Mouse (Mus musculus) lung, embryonic 14.5 days (tissue): ENCODE data around the gene Nfatc2ip. TPM values are rescaled to one million over a fixed set of nuclear protein-coding genes. Genes with fewer than 3 reads are reported as not detected.
"Not testable (repeated sequence)": the region's sequence is repeated elsewhere in the genome, so short reads cannot be mapped to it uniquely, and the experiment has no call there.

ENCODE experiments used
- ATAC-seq: fragments of 200-750 bp; cut with Nextera tagmentation; 2 replicates; pipeline ENCODE4 v1.8.0; 2017; ENCODE audit warnings: mild to moderate bottlenecking, moderate TSS enrichment, moderate library complexity; ENCODE audit not compliant: insufficient read depth
- DNase-seq: peaks from one replicate; pipeline ENCODE4 v3.0.0-alpha.2; 2015
- H3K27ac ChIP-seq: fragments of 300-500 bp; sonication (generic); 2 replicates; pipeline ENCODE4 v1.5.1; 2014; ENCODE audit warnings: low read depth, mild to moderate bottlenecking, moderate library complexity
- H3K27me3 ChIP-seq: fragments of 300-500 bp; sonication (generic); 2 replicates; pipeline ENCODE4 v1.6.1; 2014; ENCODE audit warnings: low read length, control low read depth; ENCODE audit not compliant: insufficient read depth
- H3K36me3 ChIP-seq: fragments of 300-500 bp; sonication (generic); 2 replicates; pipeline ENCODE4 v1.6.1; 2014; ENCODE audit warnings: control low read depth; ENCODE audit not compliant: insufficient read depth
- H3K4me1 ChIP-seq: fragments of 300-500 bp; sonication (generic); 2 replicates; pipeline ENCODE4 v1.6.1; 2014; ENCODE audit warnings: antibody characterized with exemption, control low read depth; ENCODE audit not compliant: insufficient read depth
- H3K4me2 ChIP-seq: fragments of 300-500 bp; sonication (generic); 2 replicates; pipeline ENCODE4 v1.6.1; 2014; ENCODE audit warnings: mild to moderate bottlenecking
- H3K4me3 ChIP-seq: fragments of 300-500 bp; sonication (generic); 2 replicates; pipeline ENCODE4 v1.5.1; 2014; ENCODE audit warnings: low read depth, low read length
- H3K9ac ChIP-seq: fragments of 300-500 bp; sonication (generic); 2 replicates; pipeline ENCODE4 v1.6.1; 2014
- H3K9me3 ChIP-seq: fragments of 300-500 bp; sonication (generic); 2 replicates; pipeline ENCODE4 v1.6.1; 2016; ENCODE audit warnings: low read depth, low read length, control low read depth
- CTCF ChIP-seq: IDR thresholded peaks from 2 replicates; pipeline ENCODE4 v1.5.1; 2016; ENCODE audit warnings: antibody characterized with exemption, low read depth
- WGBS: fragments of 180-500 bp; shearing (Covaris S2); extraction: QIAGEN DNeasy Blood & Tissue Kit; methylation state at CpG from one replicate; pipeline ENCODE4 v1.1.7; 2014; 5-methylcytosine and 5-hydroxymethylcytosine counted together
- polyA plus RNA-seq: library from polyadenylated mRNA; unstranded; fragments of >200 nt; fragmentation: Nextera tagmentation; extraction: Ambion mirVana; gene quantifications from 2 replicates; pipeline ENCODE4 v1.2.1, GENCODE M21; 2014

Nfatc2ip gene
- polyA plus RNA-seq, 1 experiment from 2014 or later = 4.3 TPM

- TF ChIP-seq CTCF = no peak
These were observed 12.1 kb upstream of the Nfatc2ip start for GRCm38 (mm10) chr7:126408686-126409085.

GRCm38 (mm10) chr7:126402518-126402917 lies 6.0 kb upstream of the Nfatc2ip start:
- ATAC-seq = not testable (repeated sequence)

More at GRCm38 (mm10) chr7:126408686-126409085, 12.1 kb upstream of the Nfatc2ip start:
- Histone ChIP-seq H3K9ac (no peak overlapping the region), H3K36me3 (no peaks in the 10 kb centered on the region), H3K9me3 (no peaks in the 10 kb centered on the region), H3K27ac (no peak overlapping the region), H3K27me3 (no peaks in the 10 kb centered on the region), H3K4me3 (no peak overlapping the region), H3K4me1 (no peaks in the 10 kb centered on the region), H3K4me2 (no peak overlapping the region)
- DNase-seq (no peak), ATAC-seq (no peak)
- 45% methylated on average over 2 of the region's 2 CpGs for WGBS

GRCm38 (mm10) chr7:126399548-126399947 lies 3.0 kb upstream of the Nfatc2ip start:
- no peak overlapping the region for H3K4me3 ChIP-seq
- H3K27me3 ChIP-seq = no peaks in the 10 kb centered on the region
- 0 out of 2 replicates have a peak, but pooled peaks cover 4% of the 10 kb centered on the region for H3K4me1 ChIP-seq
- H3K9ac ChIP-seq = no peak overlapping the region
- DNase-seq = peak; percentile 91
- no peaks in the 10 kb centered on the region for H3K36me3 ChIP-seq
- WGBS = 14% methylated on average over 5 of the region's 5 CpGs
- no peak for ATAC-seq
- TF ChIP-seq CTCF = peak; percentile 89
- no peaks in the 10 kb centered on the region for H3K9me3 ChIP-seq
- H3K27ac ChIP-seq = no peak overlapping the region
- no peak overlapping the region for H3K4me2 ChIP-seq

More at GRCm38 (mm10) chr7:126402518-126402917, 6.0 kb upstream of the Nfatc2ip start:
- DNase-seq, H3K4me1 ChIP-seq, H3K27me3 ChIP-seq, H3K9ac ChIP-seq, H3K4me2 ChIP-seq, H3K27ac ChIP-seq, H3K36me3 ChIP-seq, H3K9me3 ChIP-seq, H3K4me3 ChIP-seq: not testable (repeated sequence)
- WGBS = 74% methylated on average over 8 of the region's 8 CpGs

GRCm38 (mm10) chr7:126397822-126398221 lies 1.3 kb upstream of the Nfatc2ip start:
- ATAC-seq (no peak), DNase-seq (no peak)
- 88% methylated on average over 4 of the region's 4 CpGs for WGBS

GRCm38 (mm10) chr7:126397221-126397620 lies 684 bp upstream of the Nfatc2ip start:
- Histone ChIP-seq H3K4me3 (no peak overlapping the region), H3K9me3 (no peaks in the 10 kb centered on the region), H3K27ac (no peak overlapping the region), H3K36me3 (no peaks in the 10 kb centered on the region), H3K4me2 (peak overlapping the region; percentile 45), H3K9ac (no peak overlapping the region), H3K27me3 (no peaks in the 10 kb centered on the region), H3K4me1 (0 out of 2 replicates have a peak, but pooled peaks cover 4% of the 10 kb centered on the region)
- no peak for ATAC-seq
- WGBS = 43% methylated on average over 6 of the region's 6 CpGs
- no peak for DNase-seq
- no peak for TF ChIP-seq CTCF

More at GRCm38 (mm10) chr7:126397822-126398221, 1.3 kb upstream of the Nfatc2ip start:
- Histone ChIP-seq H3K4me3 (no peak overlapping the region), H3K36me3 (no peaks in the 10 kb centered on the region), H3K9me3 (no peaks in the 10 kb centered on the region), H3K27me3 (no peaks in the 10 kb centered on the region), H3K9ac (no peak overlapping the region), H3K4me1 (0 out of 2 replicates have a peak, but pooled peaks cover 4% of the 10 kb centered on the region), H3K4me2 (no peak overlapping the region), H3K27ac (no peak overlapping the region)
- no peak for TF ChIP-seq CTCF

GRCm38 (mm10) chr7:126392086-126392884 lies 4.3 kb downstream of the Nfatc2ip start:
- not testable (repeated sequence) for H3K27ac ChIP-seq, H3K27me3 ChIP-seq, H3K9ac ChIP-seq, H3K4me1 ChIP-seq, H3K4me2 ChIP-seq, H3K9me3 ChIP-seq, H3K4me3 ChIP-seq, DNase-seq, ATAC-seq
- 88% methylated on average over 7 of the region's 7 CpGs for WGBS
- H3K36me3 ChIP-seq = peaks cover 42% of the 10 kb centered on the region

- Histone ChIP-seq H3K9me3 (no peaks in the 10 kb centered on the region), H3K9ac (no peak overlapping the region), H3K4me2 (no peak overlapping the region), H3K27me3 (no peaks in the 10 kb centered on the region), H3K27ac (no peak overlapping the region), H3K4me3 (no peak overlapping the region), H3K4me1 (no peaks in the 10 kb centered on the region), H3K36me3 (peaks cover 69% of the 10 kb centered on the region)
- DNase-seq = no peak
- TF ChIP-seq CTCF = no peak
- 96% methylated on average over 1 of the region's 1 CpGs for WGBS
- ATAC-seq = no peak
These were observed 8.4 kb downstream of the Nfatc2ip start for GRCm38 (mm10) chr7:126388185-126388584.
